Mouse (Mus musculus): ENCODE measurements around the gene D17H6S53E.

GRCm38 (mm10) chr17:35168541-35169207 is 42.5 kb downstream of the D17H6S53E start:
- no peak for TF ChIP-seq GATA1 (IDR thresholded peaks at IDR 0.05; ENCODE audit: borderline replicate concordance, low read length)
- no peak for TF ChIP-seq FLI1 (IDR thresholded peaks at IDR 0.05; ENCODE audit: low read length)
